Mouse (Mus musculus) ovary, postnatal 14 days (tissue): ENCODE results near the gene Cfap221.

ENCODE experiments used
- DNase-seq: peaks from one replicate; pipeline ENCODE4 v3.0.0; 2022; ENCODE audit warnings: low spot score

The Cfap221 gene

DNA sequence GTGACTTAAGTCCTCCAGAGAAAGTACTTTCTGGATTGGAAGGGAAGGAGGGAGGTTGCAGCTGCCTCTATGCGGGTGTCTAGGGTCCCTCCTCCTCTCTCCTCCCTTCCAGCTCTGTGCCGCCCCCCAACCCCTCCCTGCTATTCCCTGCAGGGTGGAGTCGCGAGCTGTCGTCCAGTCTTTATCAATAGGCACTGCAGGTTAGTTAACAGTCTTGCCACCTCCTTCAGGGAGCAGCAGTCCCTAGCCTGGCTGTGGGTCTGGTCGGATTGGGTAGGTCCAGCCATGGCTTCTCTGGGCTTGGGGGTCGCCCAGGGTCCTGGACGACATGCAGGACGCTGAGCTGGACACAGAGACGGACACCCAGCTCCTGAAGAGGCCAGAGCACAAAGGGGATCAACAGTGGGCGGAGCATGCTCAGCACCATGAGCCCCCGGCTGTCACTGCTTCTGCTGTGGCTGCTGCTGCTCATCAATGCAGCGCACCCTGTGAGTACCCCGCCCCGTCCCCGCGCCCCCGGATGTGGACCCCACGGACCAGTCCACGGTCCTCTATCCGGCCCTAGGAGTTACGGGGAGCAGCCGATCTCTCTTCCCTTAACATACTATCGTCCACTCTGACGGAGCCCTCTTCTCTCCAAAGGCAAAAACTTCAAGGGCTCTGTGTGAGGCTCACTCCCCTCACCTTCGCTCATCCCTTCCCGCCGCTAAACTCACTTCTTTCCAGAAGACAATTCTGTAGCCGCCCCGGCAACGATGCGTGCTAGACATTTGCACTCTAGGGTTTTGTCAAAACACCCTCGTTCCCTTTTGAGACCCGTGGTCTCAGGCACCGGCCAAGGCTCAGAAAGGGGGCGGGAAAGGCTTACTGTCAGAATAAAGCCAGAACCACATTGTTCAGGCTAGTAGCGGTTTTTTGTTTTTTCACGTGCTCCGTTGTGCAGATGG lies 10.1 kb upstream of the Cfap221 start, which contains the start of gene Sctr:
Sctr (plus strand) TSS at position 51 of the 947 bp plus-strand sequence.
- no peak for DNase-seq

DNA sequence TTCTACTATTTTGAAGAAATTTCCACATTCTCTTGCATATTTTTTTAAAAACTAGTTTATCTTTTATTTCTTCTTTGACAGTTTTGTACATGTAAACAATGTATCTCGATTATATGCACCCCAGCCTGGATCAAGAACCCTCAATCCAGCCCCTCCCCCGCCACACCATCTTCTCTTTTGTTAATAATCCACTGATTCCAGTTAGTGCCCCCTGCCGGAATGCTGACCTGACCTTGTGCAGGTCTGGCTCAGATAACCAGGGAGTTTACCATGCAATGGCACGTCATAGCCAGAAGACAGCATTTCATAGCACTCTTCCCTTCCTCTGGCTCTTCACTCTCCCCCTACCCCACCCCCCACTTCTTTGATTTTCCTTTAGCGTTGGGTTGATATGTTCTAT lies 610 bp upstream of the Cfap221 start:
- DNase-seq: peak; percentile 11

DNA sequence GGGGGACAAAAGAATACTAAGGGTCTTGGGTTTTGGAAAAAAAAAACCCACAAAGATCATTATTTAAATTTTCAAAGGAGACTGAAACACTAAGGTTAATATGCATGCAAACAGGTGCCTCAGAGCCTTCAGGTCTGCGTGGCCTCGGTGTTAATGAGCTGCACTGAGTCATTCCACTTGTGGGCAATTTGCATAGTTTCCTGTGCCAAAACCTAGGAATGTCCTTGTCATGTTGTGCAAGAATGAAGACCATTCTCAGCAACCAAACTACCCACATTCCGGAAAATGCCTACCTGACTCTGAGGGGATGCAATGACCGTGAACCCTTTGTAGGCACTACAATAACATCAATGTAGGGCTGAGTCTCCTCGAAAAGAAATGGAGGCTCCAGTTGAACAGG lies 10.5 kb downstream of the Cfap221 start:
- no peak for DNase-seq

DNA sequence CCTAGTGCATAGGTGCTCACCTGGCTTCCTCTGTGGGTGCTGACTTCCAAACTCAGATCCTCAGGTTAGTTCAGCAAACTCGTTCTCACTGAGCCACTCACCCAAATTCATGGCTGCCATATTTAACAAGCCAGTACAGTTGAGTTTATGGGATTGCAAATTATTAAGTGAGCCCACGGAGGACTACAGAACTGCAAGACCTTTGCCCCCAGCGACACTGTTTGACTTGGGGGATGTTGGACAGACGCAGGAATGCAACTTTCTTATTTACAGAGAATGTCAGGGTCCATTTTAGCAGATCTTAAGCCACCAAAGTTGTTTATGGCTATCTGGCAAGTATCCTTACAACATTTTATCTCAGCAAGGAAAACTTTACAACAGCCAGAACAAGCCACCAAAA lies 21.9 kb downstream of the Cfap221 start:
- DNase-seq: no peak

DNA sequence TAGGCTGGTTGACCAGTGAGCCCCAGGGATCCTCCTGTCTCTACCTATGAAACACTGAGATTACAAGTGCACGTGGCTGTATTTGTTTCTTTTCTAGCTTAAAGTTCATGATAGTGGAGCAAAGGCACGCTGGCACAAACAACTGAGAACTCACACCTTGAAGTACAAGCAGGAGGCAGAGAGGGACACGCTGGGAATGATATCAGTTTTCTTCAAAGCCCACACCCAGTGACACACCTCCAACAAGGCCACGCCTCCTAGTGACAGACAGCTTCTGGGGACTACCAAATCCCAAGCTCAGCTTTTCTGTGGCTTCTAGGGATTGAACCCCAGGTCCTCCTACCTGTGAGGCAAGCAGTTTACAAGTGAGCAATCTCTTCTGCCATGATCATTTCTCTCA lies 23.9 kb downstream of the Cfap221 start:
- DNase-seq: no peak

DNA sequence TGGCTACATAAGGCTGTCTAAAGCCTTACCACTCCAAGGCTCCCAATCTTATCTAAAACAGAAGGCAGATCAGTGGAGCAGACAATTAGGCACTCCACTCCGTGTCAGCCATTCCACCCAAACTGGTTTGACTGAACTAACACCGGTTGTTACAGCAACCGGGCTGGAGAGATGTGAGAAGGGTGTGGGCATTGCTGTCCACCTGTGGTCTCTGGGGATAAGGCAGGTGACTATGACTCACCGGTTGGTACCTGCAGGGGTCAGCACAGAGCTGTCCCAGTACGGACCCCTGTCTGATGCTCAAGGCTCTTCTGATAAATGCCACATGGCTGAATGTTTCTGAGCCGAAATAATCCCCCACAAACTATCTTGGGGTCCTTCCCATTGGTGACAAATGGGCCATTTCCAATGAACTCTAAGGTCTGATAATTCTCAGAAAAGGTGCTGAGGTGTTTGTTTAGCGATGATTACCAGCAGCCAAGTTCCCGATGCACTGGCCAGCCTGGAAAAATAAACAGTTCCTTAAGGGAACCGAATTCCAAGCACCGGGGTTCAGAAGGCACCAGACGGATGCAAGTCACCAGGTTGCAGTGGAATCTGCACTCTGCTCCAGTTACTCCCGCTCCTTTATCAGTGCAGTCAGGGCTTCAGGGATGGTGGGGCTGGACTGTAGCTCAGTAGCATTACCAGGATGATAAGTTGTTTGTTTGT lies 31.1 kb downstream of the Cfap221 start:
- no peak for DNase-seq

DNA sequence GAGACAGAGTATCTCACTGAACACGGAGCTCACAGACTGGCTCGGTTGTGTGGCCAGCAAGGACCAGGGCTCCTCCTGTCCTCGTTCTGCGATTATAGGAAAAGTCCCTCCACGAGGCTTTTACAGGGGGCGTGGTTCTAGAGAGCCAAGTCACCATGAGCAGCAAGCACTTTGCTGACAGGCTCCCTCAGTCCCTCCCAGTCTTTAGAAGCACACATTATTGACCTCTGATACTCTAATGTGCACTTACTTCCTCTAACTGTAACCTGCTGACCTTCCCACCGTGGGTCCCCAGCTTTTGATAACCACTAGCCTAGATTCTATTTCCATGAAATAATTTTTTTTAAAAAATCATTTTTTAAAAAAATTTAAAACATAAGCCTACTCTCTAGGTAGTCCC lies 37.1 kb downstream of the Cfap221 start:
- DNase-seq: no peak

DNA sequence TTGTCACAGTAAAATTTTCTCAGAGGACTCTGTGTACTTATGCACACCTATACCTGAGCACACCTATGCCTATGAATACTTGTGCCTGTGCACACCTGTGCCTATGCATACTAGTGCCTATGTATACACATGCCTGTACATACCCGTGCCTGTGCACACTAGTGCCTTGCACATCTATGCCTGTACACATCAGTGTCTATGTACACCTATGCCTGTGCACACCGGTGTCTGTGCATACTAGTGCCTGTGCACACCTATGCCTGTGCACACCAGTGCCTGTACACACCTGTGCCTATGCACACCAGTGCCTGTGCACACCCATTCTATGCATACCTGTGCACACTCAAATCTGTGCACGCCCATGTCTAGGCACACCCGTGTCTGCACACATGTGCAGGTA lies 37.6 kb downstream of the Cfap221 start:
- DNase-seq: no peak

DNA sequence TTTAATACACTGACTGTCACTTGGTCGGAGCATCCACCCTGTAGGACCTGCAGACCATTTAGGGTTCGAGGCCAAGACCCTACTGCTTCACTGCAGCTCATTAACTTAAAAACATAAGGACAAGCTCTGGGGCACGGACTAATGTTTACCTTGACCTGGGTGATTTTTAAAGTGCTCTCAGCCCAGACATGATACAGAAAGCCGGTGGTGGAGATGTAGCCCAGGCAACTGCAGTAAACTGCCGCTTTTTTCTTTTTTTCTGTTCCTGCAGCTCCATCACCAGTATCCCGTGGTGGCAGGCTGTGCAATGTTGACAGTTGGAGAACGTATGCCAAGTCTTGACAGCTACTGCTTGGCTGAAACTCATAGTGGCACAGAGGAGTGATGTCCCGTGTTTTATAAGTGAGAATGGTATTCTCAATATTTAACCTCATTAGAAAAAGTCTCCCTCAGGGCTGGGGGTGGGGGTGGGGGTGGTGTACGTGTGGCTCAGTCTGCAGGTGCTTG lies 39.3 kb downstream of the Cfap221 start:
- DNase-seq: no peak

DNA sequence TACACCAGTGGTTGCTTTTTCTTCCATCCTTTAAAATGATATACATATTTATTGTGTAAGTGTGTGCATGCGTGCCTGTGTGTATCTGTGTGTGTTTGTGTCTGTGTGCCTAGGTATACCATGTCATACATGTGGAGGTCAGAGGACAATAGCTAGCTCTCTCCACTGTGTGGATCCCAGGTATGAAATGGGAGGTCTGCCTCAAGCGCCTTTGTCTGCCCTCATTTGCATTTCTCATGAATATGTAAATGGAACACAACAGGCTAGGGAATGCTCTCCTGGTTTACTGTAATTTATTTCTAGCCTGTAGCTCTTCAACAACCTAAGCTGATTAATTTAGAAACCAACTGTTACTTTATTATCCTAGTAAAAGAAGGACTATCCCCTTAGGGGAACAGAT lies 42.4 kb downstream of the Cfap221 start:
- DNase-seq: no peak

DNA sequence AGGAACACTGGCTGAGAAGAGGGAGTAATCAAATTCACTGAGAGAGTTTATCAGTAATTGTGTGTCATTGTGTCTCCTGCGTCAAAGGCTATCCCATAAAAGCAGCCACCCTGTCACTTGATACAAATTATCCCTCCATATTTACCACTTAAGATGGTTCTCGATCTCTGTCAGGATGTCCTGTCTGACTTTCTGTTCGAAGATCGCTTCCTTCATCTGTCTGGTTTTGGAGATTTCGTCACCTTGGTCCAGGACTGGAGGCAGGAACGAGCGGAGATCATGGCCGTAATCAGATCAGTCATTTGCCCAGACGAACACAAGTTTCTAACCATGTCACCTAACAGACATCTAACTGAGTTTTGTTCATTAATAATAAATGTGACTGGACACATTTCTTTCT lies 43.6 kb downstream of the Cfap221 start:
- DNase-seq: no peak

DNA sequence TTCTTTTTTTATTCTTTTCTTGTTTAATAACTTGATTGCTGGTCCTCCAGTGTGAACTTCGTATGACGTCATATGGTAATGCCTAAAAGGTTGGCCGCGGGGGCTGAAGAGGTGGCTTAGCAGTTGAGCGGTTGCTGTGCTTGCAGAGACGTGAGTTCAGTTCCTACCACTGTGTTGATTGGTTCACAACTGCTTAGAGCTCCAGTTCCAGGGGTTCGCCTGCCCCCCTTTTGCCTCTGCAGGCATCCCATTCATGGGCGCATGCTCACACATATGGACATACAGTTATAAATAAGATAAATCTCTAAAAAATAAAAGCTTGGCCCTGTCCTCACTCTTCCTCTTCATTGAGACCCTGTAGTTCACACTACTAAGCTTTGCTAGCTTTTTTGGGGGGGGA lies 46.9 kb downstream of the Cfap221 start:
- DNase-seq: no peak

DNA sequence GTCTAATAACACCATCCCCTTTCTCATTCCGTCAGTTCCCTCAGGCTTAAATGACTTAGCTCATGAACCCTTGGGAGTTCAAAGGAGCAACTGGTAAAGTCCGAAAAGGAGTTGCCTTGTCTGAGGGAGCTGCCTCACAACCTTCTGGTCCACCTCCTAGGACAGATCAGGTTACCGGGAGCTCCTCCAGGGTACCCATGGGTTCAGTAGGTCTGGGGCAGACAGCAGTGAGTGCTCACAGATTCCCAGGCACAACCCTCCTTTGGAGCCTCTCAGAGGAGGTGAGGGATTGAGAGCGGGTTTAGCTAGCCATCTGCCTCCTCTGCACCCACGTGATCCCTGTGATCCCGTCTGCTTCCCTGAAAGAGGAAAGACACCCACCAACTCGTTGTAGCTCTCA lies 60.2 kb downstream of the Cfap221 start:
- DNase-seq: no peak

DNA sequence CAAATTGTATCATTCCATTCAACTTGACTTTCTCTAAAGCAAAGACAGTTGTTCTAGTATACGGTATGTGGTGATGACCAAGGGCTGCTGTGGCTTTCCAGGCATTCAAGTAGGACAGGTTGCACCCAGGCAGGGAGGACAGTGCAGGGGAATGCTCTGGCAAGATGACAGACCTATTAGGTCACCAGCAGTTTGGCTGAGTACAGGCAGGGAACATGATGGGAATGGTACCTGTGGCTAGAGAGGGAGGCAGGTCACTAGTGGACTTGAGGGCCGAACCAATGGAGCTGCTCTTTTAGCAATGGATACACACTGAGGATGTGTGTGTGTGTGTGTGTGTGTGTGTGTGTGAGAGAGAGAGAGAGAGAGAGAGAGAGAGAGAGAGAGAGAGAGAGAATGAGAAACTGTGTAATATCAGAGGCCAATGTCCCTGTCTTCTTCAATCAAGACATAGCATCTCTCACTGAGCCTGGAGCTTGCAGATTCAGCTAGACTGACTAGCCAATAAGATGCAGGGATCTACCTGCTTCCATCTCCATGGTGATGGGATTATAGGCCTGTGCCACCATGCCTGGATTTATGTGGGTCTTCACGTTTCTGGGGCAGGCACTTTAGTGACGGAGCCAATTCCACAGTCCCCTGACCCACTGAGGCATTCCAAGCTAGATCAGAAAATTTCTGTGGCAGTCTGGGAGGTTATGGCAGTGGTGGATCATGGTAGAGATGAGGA lies 65.4 kb downstream of the Cfap221 start:
- DNase-seq: no peak

DNA sequence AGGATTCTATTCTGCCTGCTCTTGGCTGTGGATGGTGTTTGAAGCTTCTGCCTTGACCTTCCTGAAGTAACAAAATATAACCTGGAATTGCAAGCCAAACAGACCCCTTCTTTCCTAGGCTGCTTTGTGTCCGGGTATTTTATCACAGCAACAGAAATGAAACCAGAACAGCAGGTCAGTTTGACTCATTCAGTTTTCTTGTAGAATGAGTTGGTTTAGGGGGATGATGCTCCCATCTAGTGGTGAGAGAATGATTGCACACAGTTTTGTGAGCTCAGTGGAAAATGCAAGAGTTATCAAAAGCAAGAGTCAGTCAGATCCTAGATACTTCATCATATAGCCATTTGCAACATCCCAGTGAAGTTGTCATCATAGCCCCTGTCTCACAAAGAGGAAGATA lies 67.3 kb downstream of the Cfap221 start:
- DNase-seq: no peak

DNA sequence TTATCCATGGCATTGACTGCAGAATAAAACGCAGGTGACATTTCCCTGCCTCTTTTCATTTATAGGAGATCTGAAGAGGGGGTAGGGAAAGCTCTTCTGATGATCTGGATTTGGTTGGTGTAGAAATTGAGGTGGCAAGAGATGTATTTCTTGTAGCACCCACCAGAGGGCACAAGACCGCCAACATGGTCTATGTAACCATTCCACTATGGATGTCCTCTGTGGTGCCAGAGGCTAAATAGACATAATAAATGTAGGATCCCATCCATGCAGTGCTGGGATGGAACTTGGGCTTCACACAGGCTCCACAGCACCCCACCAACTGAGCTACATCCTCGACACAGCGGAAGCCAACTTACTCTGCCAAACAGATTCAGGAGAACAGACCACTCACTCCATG lies 77.7 kb downstream of the Cfap221 start:
- no peak for DNase-seq

DNA sequence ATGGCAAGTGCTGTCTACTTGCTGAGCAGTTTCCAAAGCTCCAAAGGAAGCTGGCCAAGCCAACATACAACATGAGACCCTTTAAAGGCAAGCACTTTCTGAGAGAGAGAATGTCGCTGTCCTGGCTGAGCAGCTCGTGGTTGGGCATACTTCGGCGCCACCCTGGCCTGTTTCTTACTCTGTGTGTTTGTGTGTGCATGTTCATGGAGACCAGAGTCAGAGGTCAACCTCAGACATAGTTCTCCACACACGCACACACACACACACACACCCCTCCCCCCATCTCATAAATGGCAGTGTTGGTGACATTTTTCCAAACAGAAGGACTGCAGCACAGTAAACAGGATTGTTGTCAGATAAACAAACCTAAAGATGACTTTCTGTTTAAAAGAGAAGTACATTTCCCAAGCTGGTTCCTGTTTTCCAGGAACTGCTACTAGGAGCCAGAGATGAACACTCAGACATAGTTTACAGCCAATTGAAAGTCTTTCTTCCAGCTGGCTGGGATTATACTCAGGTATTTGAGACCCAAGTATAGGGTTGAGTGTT lies 80.1 kb downstream of the Cfap221 start:
- no peak for DNase-seq

DNA sequence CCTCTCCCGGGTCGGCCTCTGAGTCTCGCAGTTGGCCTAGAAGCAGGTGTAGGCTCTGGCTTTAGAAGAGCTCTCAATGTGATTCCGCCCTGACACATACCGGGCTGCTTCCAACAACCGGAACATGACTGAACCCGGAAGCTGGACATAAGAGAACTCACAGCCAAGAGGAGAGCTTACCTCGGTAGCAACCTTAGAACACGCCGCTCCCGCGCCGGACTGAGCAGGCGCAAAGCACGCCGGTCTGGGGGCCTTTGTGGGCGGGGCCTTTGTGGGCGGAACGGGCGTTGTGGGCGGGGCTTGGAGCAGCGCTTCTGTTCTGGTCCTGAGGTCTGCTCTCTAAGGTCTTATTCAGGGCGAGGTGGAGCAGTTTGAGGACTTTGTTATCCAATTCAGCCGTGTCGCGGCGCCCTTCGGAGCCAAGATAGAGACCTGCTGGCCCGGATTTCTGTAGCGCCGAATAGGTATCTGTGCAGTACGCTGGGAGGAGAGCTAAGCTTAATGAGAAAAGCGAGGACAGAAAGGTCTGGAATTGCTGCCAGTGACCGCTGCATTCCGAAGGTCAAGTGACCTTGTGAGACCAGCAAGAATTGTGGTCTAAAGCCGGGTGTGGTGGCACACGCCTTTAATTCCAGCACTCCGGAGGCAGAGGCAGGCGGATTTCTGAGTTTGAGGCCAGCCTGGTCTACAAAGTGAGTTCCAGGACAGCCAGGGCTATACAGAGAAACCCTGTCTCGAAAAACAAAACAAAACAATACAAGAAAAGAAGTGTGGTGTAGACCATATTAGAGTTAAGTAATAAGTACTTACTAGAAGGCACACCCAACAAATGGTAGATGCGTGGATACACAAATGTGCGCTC lies 83.8 kb downstream of the Cfap221 start, which contains the start of gene Tmem177:
Tmem177 (minus strand) TSS at position 256 of the 862 bp plus-strand sequence.
- DNase-seq: peak; percentile 95

DNA sequence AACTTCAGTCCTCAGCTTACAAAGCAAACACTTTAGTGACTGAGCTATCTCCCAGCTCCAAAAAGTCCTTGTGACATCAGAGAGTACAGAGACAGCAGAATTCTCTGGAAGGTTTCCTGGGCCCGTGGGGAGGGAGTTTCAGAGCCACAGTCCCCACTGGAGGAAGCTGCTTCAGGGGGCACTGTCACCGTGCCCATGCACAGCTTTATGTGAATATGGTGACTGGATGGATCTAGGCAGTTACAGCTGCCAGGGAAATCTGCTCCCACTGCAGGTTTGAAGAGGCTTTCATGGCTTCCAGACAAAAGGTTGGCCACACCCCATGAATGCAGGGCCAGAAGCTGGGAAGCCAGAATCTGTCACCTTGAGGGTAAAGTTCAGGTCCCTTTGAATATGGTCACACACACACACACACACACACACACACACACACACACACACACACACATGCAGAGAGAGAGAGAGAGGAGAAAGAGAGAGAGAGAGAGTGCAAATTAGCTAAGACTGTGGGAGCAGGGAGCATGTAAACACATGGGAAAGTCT lies 89.8 kb downstream of the Cfap221 start:
- DNase-seq: no peak

DNA sequence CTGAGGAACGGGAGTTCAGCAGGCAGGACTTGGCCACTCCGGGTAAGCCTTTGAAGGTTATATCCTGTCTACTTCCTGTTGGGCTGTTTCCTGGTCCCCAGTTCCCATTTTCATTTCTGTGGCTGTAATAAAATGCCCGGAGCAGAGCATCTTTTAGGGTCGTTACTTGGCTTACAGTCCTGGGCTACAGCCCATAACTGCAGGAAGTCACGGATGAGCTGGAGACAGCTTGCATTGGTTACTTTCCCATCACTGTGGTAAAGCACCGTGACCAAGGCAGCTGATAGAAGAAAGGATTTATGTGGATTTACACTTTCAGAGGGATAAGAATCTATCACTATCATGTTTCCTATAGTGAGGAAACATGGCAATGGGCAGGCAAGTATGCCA lies 93.8 kb downstream of the Cfap221 start:
- no peak for DNase-seq
